Mouse (Mus musculus) forebrain, embryonic 14.5 days (tissue): ENCODE results near the gene Fam53a. TPM values are rescaled to one million over a fixed set of nuclear protein-coding genes. Genes with fewer than 3 reads are reported as not detected.

Experiments
- polyA plus RNA-seq: library from polyadenylated mRNA; unstranded; fragments of >200 nt; fragmentation: Nextera tagmentation; extraction: Ambion mirVana; gene quantifications from 2 replicates; pipeline ENCODE4 v1.2.1, GENCODE M21; 2014

The Fam53a gene
- polyA plus RNA-seq, 1 experiment from 2014 or later = 46.3 TPM

Other genes with a start within 250 kb of the Fam53a start
- not detected in 2 replicates for gene Nkx1-1, start 195.7 kb downstream of the Fam53a start, polyA plus RNA-seq
- 0.45 and 0.48 TPM in 2 replicates for gene Gm9903, start 290 bp upstream of the Fam53a start, polyA plus RNA-seq
- 154 and 159 TPM in 2 replicates for gene Slbp, start 22.9 kb upstream of the Fam53a start, polyA plus RNA-seq
- gene Tacc3, start 28.5 kb upstream of the Fam53a start, polyA plus RNA-seq = 94.5 and 98.2 TPM in 2 replicates
- gene Tmem129, start 28.8 kb upstream of the Fam53a start, polyA plus RNA-seq = 35.8 and 39.5 TPM in 2 replicates
- 27.5 and 30.8 TPM in 2 replicates for gene Fgfr3, start 92.0 kb upstream of the Fam53a start, polyA plus RNA-seq
- gene Letm1, start 153.2 kb upstream of the Fam53a start, polyA plus RNA-seq = 50.4 and 56.2 TPM in 2 replicates
- 78.7 and 86.6 TPM in 2 replicates for gene Nsd2, start 191.1 kb upstream of the Fam53a start, polyA plus RNA-seq